Mouse (Mus musculus) heart, embryonic 16.5 days (tissue): Measurements from ENCODE around the gene Cmtm4. TPM values are rescaled to one million over a fixed set of nuclear protein-coding genes. Genes with fewer than 3 reads are reported as not detected.
A peak's percentile ranks its signal among the peaks of the same experiment; 100 is the strongest.

ENCODE experiments used
- ATAC-seq: fragments of 200-750 bp; cut with Nextera tagmentation; replicated peaks from 2 replicates; pipeline ENCODE4 v1.8.0; 2017; ENCODE audit warnings: moderate number of reproducible peaks; ENCODE audit not compliant: insufficient read depth, low FRiP score; ENCODE audit errors: extremely low read depth
- H3K27ac ChIP-seq: fragments of 300-500 bp; sonication (generic); 2 replicates; pipeline ENCODE4 v1.5.1; 2014; ENCODE audit warnings: mild to moderate bottlenecking, low read length, control low read depth, moderate library complexity
- H3K27me3 ChIP-seq: fragments of 300-500 bp; sonication (generic); 2 replicates; pipeline ENCODE4 v1.6.1; 2014; ENCODE audit warnings: low read length, mixed read lengths; ENCODE audit not compliant: control insufficient read depth, insufficient read depth
- H3K36me3 ChIP-seq: fragments of 300-500 bp; sonication (generic); 2 replicates; pipeline ENCODE4 v1.6.1; 2014; ENCODE audit not compliant: control insufficient read depth, insufficient read depth
- H3K4me1 ChIP-seq: fragments of 300-500 bp; sonication (generic); 2 replicates; pipeline ENCODE4 v1.6.1; 2014; ENCODE audit warnings: low read length, mixed read lengths; ENCODE audit not compliant: control insufficient read depth, insufficient read depth
- H3K4me2 ChIP-seq: fragments of 300-500 bp; sonication (generic); 2 replicates; pipeline ENCODE4 v1.6.1; 2014; ENCODE audit warnings: low read depth, mild to moderate bottlenecking, control low read depth, low read length
- H3K4me3 ChIP-seq: fragments of 300-500 bp; sonication (generic); 2 replicates; pipeline ENCODE4 v1.5.1; 2014; ENCODE audit warnings: mild to moderate bottlenecking, control low read depth, low read length
- H3K9ac ChIP-seq: fragments of 300-500 bp; sonication (generic); 2 replicates; pipeline ENCODE4 v1.6.1; 2014; ENCODE audit warnings: low read length, control low read depth
- H3K9me3 ChIP-seq: fragments of 300-500 bp; sonication (generic); replicated peaks from 2 replicates; pipeline ENCODE4 v1.6.1; 2016; ENCODE audit warnings: low read length; ENCODE audit not compliant: control insufficient read depth
- WGBS: fragments of 180-500 bp; shearing (Covaris S2); extraction: QIAGEN DNeasy Blood & Tissue Kit; methylation state at CpG from one replicate; pipeline ENCODE4 v1.1.7; 2014; 5-methylcytosine and 5-hydroxymethylcytosine counted together
- polyA plus RNA-seq: library from polyadenylated mRNA; unstranded; fragments of >200 nt; fragmentation: Nextera tagmentation; extraction: Ambion mirVana; gene quantifications from 2 replicates; pipeline ENCODE4 v1.2.1, GENCODE M21; 2015

Cmtm4 gene
- polyA plus RNA-seq, 1 experiment from 2014 or later, result 1.3 TPM

DNA sequence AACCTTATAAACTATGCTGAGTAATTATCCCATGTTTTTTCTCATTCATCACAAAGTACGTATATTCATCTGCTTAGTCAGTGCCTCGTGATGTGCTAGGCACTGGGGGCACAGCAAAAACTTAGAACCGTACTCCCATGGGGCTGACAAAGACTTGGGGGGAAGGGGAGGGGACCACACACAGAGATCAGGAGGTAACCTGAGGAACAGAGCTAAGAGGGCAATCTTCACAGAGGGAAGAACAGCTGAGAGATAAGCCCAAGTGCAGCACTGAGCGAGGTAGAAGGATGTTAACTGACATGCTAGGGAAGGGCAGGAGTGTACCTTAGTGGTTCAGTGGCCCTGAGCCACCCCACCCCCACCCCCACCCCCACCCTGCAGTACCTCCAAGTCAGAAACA, 8.9 kb downstream of the Cmtm4 start:
- H3K4me3 ChIP-seq, result no peak overlapping the region
- no peaks in the 10 kb centered on the region for H3K9me3 ChIP-seq
- ATAC-seq, result no peak
- H3K4me1 ChIP-seq, result peaks cover 47% of the 10 kb centered on the region
- H3K4me2 ChIP-seq, result no peak overlapping the region
- no peak overlapping the region for H3K9ac ChIP-seq
- WGBS, result 48% methylated on average over 4 of the region's 4 CpGs
- no peaks in the 10 kb centered on the region for H3K36me3 ChIP-seq
- no peak overlapping the region for H3K27ac ChIP-seq
- no peaks in the 10 kb centered on the region for H3K27me3 ChIP-seq

DNA sequence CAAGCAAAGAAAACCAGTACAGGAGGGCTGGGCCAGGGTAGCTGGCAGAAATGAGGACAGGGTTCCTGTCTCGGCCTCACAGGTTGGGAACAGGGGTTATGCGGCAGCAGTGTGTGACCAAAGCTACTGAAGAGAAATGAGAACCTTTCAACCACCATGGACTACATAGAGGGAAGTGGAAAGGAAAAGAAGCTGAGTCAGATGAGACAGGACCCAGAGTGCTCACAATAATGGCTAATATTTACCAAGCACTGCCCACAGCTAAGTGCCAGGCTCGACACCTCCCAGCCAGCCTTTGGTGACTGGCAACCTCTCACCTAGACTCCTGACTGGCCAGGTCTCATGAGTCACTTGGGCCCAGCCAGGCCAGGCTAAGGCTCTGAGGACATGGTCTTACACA, 11.6 kb downstream of the Cmtm4 start:
- Histone ChIP-seq H3K4me1 (peaks cover 47% of the 10 kb centered on the region), H3K9ac (no peak overlapping the region), H3K4me3 (no peak overlapping the region), H3K4me2 (no peak overlapping the region), H3K27ac (peak overlapping the region; percentile 21; the same call in 1 of the 2 replicates), H3K27me3 (no peaks in the 10 kb centered on the region), H3K9me3 (no peaks in the 10 kb centered on the region), H3K36me3 (no peaks in the 10 kb centered on the region)
- no peak for ATAC-seq
- WGBS, result 73% methylated on average over 3 of the region's 3 CpGs

DNA sequence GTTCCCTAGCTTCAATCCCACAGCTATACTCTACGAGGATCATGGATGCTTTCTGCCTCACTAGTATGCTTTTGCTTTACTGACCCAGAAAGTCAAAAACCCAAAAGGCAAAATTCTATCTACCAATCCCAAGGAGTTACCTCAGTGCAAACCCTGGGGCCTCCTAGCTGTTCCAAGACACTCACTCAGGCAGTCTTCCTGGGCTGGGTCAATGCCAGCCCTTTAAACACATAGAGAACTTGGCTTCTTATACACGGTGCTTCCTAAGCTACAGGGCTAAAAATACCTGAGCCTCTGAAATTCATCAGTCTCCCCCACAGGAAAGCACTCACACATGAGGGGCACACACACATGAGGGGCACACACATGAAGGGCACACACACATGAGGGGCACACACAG, 12.3 kb downstream of the Cmtm4 start:
- Histone ChIP-seq H3K4me1 (peaks cover 47% of the 10 kb centered on the region), H3K9ac (no peak overlapping the region), H3K27me3 (no peaks in the 10 kb centered on the region), H3K4me3 (no peak overlapping the region), H3K36me3 (no peaks in the 10 kb centered on the region), H3K9me3 (no peaks in the 10 kb centered on the region), H3K27ac (no peak overlapping the region), H3K4me2 (no peak overlapping the region)
- 41% methylated on average over 2 of the region's 2 CpGs for WGBS
- no peak for ATAC-seq

DNA sequence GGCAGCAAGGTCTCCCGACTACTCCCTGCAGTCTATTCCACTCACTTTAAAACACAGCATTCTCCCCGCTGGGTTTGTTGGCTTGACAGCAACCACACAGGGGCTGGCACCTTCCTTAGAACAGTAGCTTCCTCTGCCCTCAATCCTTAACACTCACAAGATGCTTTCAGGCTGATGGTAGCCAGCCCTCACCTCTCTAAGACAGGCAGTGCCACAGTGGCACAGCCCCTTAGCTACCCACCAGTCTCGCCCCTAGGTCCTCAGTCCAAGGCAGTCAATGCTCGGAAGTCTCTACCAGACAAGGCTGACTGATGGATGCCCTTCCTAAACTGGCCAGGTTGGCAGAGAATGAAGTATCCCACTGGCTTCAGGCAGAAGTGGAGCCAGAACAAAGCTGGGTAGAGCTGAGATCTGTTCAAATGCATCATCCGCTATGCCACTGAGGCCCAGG, 14.6 kb downstream of the Cmtm4 start:
- Histone ChIP-seq H3K27me3 (no peaks in the 10 kb centered on the region), H3K27ac (no peak overlapping the region), H3K36me3 (no peaks in the 10 kb centered on the region), H3K9ac (no peak overlapping the region), H3K4me1 (peaks cover 30% of the 10 kb centered on the region), H3K4me2 (no peak overlapping the region), H3K4me3 (no peak overlapping the region), H3K9me3 (no peaks in the 10 kb centered on the region)
- no peak for ATAC-seq
- WGBS, result 85% methylated on average over 5 of the region's 5 CpGs

DNA sequence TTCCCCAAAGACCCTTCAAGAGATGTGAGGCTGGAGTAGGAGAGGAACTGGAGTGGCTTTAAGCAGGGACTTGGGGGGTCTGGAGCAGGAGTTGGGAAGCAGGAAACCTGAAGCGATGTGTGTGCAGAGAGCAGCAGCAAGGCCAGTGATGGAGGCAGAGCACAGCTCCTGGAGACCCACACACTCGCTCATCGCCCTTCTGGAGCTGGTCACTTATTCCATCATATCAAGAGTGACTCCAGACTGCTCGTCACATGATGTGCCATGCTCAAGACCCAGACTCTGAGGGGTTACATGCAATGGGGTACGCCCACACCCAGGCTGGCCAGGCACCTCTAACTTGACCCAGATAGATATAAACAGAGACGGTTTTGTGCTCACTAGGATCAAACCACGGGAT, 15.3 kb downstream of the Cmtm4 start:
- WGBS, result 74% methylated on average over 7 of the region's 7 CpGs
- H3K9ac ChIP-seq, result no peak overlapping the region
- no peaks in the 10 kb centered on the region for H3K9me3 ChIP-seq
- no peak for ATAC-seq
- H3K4me3 ChIP-seq, result no peak overlapping the region
- H3K27ac ChIP-seq, result no peak overlapping the region
- H3K36me3 ChIP-seq, result no peaks in the 10 kb centered on the region
- H3K4me2 ChIP-seq, result no peak overlapping the region
- H3K27me3 ChIP-seq, result no peaks in the 10 kb centered on the region
- peaks cover 35% of the 10 kb centered on the region for H3K4me1 ChIP-seq

DNA sequence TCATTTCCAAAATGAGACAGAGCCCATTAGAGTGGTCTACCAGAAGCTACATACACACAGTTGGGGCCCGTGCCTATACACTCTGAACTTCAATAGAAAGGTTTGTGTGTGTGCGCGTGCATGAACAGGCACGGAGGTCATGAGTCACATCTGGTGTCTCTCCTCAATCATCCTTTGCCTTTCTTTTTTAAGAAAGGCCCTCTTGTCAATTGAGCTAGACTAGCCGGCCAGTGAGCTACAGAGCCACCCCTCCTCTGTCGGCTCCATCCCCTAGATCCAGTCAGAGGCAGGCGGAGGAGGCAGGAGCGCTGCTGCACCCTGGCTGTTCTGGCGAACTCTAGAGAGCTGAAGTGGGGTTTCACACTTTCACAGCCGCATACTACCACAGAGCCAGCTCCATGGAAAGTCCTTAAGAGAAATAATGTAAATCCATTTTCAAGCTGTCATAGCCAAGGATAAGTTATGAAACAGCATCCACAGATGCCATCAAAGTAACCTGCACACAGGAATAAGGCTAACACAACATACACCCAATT, 16.2 kb downstream of the Cmtm4 start:
- no peaks in the 10 kb centered on the region for H3K27me3 ChIP-seq
- H3K9me3 ChIP-seq, result no peaks in the 10 kb centered on the region
- peaks cover 40% of the 10 kb centered on the region for H3K4me1 ChIP-seq
- H3K36me3 ChIP-seq, result no peaks in the 10 kb centered on the region
- H3K4me3 ChIP-seq, result no peak overlapping the region
- no peak overlapping the region for H3K27ac ChIP-seq
- 66% methylated on average over 10 of the region's 10 CpGs for WGBS
- H3K4me2 ChIP-seq, result no peak overlapping the region
- no peak overlapping the region for H3K9ac ChIP-seq
- ATAC-seq, result no peak

DNA sequence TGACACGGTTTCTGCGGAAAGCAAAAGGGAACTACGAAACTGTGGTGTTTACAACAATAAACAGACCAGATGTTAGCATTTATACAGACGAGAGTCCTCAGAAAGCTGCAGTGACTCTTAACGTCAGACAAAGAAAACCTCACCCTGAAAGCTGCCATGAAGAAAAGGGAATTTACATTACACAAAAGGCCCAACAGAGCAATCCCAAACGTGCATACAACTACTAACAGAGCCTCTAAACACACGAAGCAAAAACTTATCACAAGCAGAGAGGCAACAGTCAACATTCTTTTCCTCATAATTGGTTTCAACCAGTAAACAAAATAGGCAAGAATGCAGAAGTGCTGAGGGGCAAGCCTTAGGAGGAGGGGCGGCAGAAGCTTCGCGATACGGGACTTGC, 18.9 kb downstream of the Cmtm4 start:
- peaks cover 26% of the 10 kb centered on the region for H3K4me1 ChIP-seq
- peak overlapping the region; percentile 42; the same call in 1 of the 2 replicates for H3K27ac ChIP-seq
- no peak overlapping the region for H3K4me2 ChIP-seq
- H3K9ac ChIP-seq, result no peak overlapping the region
- no peak overlapping the region for H3K4me3 ChIP-seq
- 70% methylated on average over 11 of the region's 11 CpGs for WGBS
- no peaks in the 10 kb centered on the region for H3K9me3 ChIP-seq
- no peak for ATAC-seq
- no peaks in the 10 kb centered on the region for H3K27me3 ChIP-seq
- no peaks in the 10 kb centered on the region for H3K36me3 ChIP-seq

DNA sequence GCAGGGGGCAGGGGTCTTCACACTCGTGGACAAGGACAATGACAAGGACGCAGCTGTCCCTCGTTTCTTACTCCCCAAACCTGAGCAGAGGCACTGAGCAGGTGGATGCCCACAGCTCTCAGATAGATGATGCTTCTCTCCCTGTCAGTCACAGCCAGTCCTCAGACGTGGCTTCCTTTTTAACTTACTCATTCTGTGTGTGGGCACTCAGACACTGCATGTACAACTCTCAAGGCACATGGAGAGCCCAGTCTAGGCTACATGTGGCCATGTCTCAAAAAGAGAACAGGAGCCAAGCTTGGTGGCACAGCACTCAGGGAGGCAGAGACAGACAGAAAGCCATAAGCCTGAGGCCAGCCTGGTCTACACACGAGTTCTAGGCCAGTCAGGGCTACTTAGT, 19.6 kb downstream of the Cmtm4 start:
- H3K36me3 ChIP-seq, result no peaks in the 10 kb centered on the region
- no peaks in the 10 kb centered on the region for H3K9me3 ChIP-seq
- peak overlapping the region; percentile 38 for H3K4me2 ChIP-seq
- H3K4me1 ChIP-seq, result peaks cover 26% of the 10 kb centered on the region
- H3K4me3 ChIP-seq, result no peak overlapping the region; the same call in 1 of the 2 replicates
- peak overlapping the region; percentile 91 for H3K27ac ChIP-seq
- peak overlapping the region; percentile 59 for H3K9ac ChIP-seq
- no peaks in the 10 kb centered on the region for H3K27me3 ChIP-seq
- no peak for ATAC-seq
- WGBS, result 56% methylated on average over 5 of the region's 5 CpGs

DNA sequence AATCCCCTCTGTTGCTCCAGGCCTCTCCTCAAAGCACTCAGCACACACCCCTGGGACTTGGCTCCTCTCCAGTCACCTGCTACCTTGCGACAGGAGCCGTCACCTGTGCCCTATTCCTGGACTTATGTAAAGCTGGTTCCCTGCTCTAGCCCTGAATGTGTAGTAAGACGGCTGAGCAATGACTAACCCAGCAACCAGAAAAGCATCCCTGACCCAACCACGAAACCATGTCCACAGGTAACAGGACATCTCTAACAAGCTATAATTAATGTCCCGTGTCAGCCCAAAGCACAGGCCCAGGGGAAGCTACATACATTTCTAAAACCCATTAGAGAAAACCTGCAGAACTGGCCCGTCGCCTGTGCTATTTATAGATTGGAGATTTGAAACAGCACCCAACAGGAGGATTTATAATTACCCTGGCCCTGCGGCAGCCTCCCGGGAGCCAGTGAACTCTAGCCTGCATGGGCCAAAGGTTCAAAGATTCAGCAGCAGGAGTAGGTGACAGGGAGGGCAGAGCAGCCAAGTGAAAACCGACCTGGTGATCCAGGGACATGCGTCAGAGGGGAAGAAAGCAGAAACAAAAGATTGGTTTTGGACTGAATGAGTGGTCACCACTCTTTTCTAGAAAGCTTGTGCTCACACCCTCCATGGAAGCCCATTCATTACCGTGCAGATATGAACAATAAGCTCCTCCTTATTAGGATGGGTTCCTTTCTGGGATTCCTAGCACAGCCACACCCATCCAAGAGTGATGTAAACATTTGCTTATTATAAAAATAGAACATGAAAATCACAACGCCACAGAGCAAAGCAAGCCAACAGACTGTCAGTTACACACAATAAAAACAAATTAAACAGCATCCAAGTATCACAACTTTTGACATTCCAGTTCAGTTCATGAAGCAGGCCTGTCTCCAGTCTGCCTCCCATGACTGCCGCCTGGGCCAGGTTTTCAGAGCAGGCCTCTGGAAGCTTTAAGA, 20.5 kb downstream of the Cmtm4 start:
- no peaks in the 10 kb centered on the region for H3K27me3 ChIP-seq
- H3K4me2 ChIP-seq, result peak overlapping the region; percentile 38
- H3K9ac ChIP-seq, result peak overlapping the region; percentile 59
- H3K4me3 ChIP-seq, result no peak overlapping the region
- peak; percentile 64 for ATAC-seq
- peak overlapping the region; percentile 91 for H3K27ac ChIP-seq
- WGBS, result 26% methylated on average over 14 of the region's 14 CpGs
- no peaks in the 10 kb centered on the region for H3K9me3 ChIP-seq
- peaks cover 26% of the 10 kb centered on the region for H3K4me1 ChIP-seq
- no peaks in the 10 kb centered on the region for H3K36me3 ChIP-seq
